Mouse (Mus musculus): ENCODE measurements around the gene Hist2h3c2. TPM values are rescaled to one million over a fixed set of nuclear protein-coding genes. Genes with fewer than 3 reads are reported as not detected.

Gene Hist2h3c2
- polyA plus RNA-seq, 1 experiment from 2014 or later = 2.8 TPM

- TF ChIP-seq CTCF (IDR thresholded peaks at IDR 0.05; ENCODE audit: low read depth) (no peak), EP300 (optimal IDR thresholded peaks at IDR 0.05) (no peak)
- ATAC-seq (ENCODE audit: low FRiP score, low TSS enrichment) (no peak), DNase-seq (ENCODE audit: low spot score) (no peak)
- H3K4me3 ChIP-seq (ENCODE audit: low read depth, low read length) = no peak overlapping the region
- no peaks in the 10 kb centered on the region for H3K36me3 ChIP-seq (ENCODE audit: control insufficient read depth, insufficient read depth, low read length)
- no peak overlapping the region for H3K4me2 ChIP-seq (replicated peaks; ENCODE audit: low read depth)
- WGBS = 63% methylated on average over 12 of the region's 12 CpGs
- H3K9me3 ChIP-seq (ENCODE audit: control insufficient read depth, low read length) = no peaks in the 10 kb centered on the region
- H3K9ac ChIP-seq (ENCODE audit: low read length) = no peak overlapping the region
- H3K27ac ChIP-seq (replicated peaks) = no peak overlapping the region
- H3K27me3 ChIP-seq (ENCODE audit: control insufficient read depth, insufficient read depth, low read length) = no peaks in the 10 kb centered on the region
- peaks cover 8% of the 10 kb centered on the region for H3K4me1 ChIP-seq (replicated peaks; ENCODE audit: control insufficient read depth, insufficient read depth)
These were observed 46.0 kb downstream of the Hist2h3c2 start for GRCm38 (mm10) chr3:96192977-96193376.

Small RNA genes lying within 50 kb of the gene (microRNA-seq; reads per million reads assigned to microRNA genes)
- not detected for gene Gm44492
- gene Gm47311 = not detected
- gene Gm47313 = not detected

Other genes with a start within 250 kb of the Hist2h3c2 start
- 26.1 and 30.6 TPM in 2 replicates for gene Plekho1, start 243.1 kb downstream of the Hist2h3c2 start, polyA plus RNA-seq (2015; fragmentation: Nextera tagmentation; extraction: Ambion mirVana)
- 28.0 and 32.1 TPM in 2 replicates for gene Vps45, start 180.7 kb downstream of the Hist2h3c2 start, polyA plus RNA-seq (2015; fragmentation: Nextera tagmentation; extraction: Ambion mirVana)
- 12.3 and 14.5 TPM in 2 replicates for gene Otud7b, start 134.6 kb downstream of the Hist2h3c2 start, polyA plus RNA-seq (2015; fragmentation: Nextera tagmentation; extraction: Ambion mirVana)
- 8.2 and 10.2 TPM in 2 replicates for gene Mtmr11, start 77.1 kb downstream of the Hist2h3c2 start, polyA plus RNA-seq (2015; fragmentation: Nextera tagmentation; extraction: Ambion mirVana)
- 70.1 and 72.8 TPM in 2 replicates for gene Sf3b4, start 66.8 kb downstream of the Hist2h3c2 start, polyA plus RNA-seq (2015; fragmentation: Nextera tagmentation; extraction: Ambion mirVana)
- 2.9 and 4.2 TPM in 2 replicates for gene Sv2a, start 58.0 kb downstream of the Hist2h3c2 start, polyA plus RNA-seq (2015; fragmentation: Nextera tagmentation; extraction: Ambion mirVana)
- 53.6 and 55.1 TPM in 2 replicates for gene Bola1, start 19.4 kb downstream of the Hist2h3c2 start, polyA plus RNA-seq (2015; fragmentation: Nextera tagmentation; extraction: Ambion mirVana)
- gene Hist2h2ab, start 19.3 kb downstream of the Hist2h3c2 start, polyA plus RNA-seq (2015; fragmentation: Nextera tagmentation; extraction: Ambion mirVana) = 0.68 TPM in 1 of 2 replicates, not detected in the other
- gene Hist2h2ac, start 18.2 kb downstream of the Hist2h3c2 start, polyA plus RNA-seq (2015; fragmentation: Nextera tagmentation; extraction: Ambion mirVana) = 3.1 and 6.2 TPM in 2 replicates
- gene Hist2h2be, start 18.0 kb downstream of the Hist2h3c2 start, polyA plus RNA-seq (2015; fragmentation: Nextera tagmentation; extraction: Ambion mirVana) = 3.2 and 3.4 TPM in 2 replicates
- 218 and 246 TPM in 2 replicates for gene Hist2h2aa2, start 1.1 kb upstream of the Hist2h3c2 start, polyA plus RNA-seq (2015; fragmentation: Nextera tagmentation; extraction: Ambion mirVana)
- gene Hist2h2aa1, start 6.4 kb upstream of the Hist2h3c2 start, polyA plus RNA-seq (2015; fragmentation: Nextera tagmentation; extraction: Ambion mirVana) = 81.4 and 98.7 TPM in 2 replicates
- gene Hist2h3c1, start 7.6 kb upstream of the Hist2h3c2 start, polyA plus RNA-seq (2015; fragmentation: Nextera tagmentation; extraction: Ambion mirVana) = 0.44 and 1.2 TPM in 2 replicates
- gene Hist2h4, start 24.2 kb upstream of the Hist2h3c2 start, polyA plus RNA-seq (2015; fragmentation: Nextera tagmentation; extraction: Ambion mirVana) = 5.4 and 9.8 TPM in 2 replicates
- gene Hist2h3b, start 29.5 kb upstream of the Hist2h3c2 start, polyA plus RNA-seq (2015; fragmentation: Nextera tagmentation; extraction: Ambion mirVana) = 16.4 and 34.4 TPM in 2 replicates
- 3.8 and 5.5 TPM in 2 replicates for gene Hist2h2bb, start 30.6 kb upstream of the Hist2h3c2 start, polyA plus RNA-seq (2015; fragmentation: Nextera tagmentation; extraction: Ambion mirVana)
- 2.5 and 3.8 TPM in 2 replicates for gene Fcgr1, start 54.8 kb upstream of the Hist2h3c2 start, polyA plus RNA-seq (2015; fragmentation: Nextera tagmentation; extraction: Ambion mirVana)
- 0.18 and 0.36 TPM in 2 replicates for gene BC107364, start 213.2 kb upstream of the Hist2h3c2 start, polyA plus RNA-seq (2015; fragmentation: Nextera tagmentation; extraction: Ambion mirVana)

All from stomach, postnatal 0 days (tissue).